Mouse (Mus musculus) bone marrow macrophage, adult 2 months (primary cell): ENCODE measurements around the gene Actr3b.
A peak's percentile ranks its signal among the peaks of the same experiment; 100 is the strongest.

ENCODE experiments used
- CTCF ChIP-seq: IDR thresholded peaks from 2 replicates; pipeline ENCODE4 v1.5.1; 2012; ENCODE audit warnings: low read depth, mild to moderate bottlenecking, low read length, moderate library complexity
- POLR2A ChIP-seq: IDR thresholded peaks from 2 replicates; pipeline ENCODE4 v1.6.1; 2012; ENCODE audit warnings: mild to moderate bottlenecking, low read depth, low read length, borderline replicate concordance

DNA sequence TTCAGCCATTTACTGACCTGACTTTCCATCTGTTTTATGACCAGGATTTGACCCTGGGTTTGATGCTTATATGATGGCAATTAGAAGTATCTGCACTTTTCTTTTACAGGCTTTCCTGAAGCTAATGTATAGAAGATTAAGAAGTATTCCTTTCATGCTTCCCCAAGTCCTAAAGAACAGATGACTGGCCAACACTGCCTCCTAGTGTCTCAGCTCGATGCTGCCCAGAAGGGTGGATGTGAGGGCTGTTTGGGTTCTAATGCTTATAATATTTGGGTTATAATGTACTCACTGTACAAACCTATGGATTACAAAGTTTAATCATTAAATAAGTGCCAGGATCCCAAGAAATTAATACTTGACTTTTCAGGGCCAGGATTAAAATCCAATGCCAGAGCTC, 25.5 kb upstream of the Actr3b start:
- TF ChIP-seq CTCF (peak; percentile 63), POLR2A (no peak)
